Mouse (Mus musculus) thymus, adult 2 months (tissue): Measurements from ENCODE around the gene Drosha.

Experiments used
- CTCF ChIP-seq: fragments of 200-500 bp; IDR thresholded peaks from 2 replicates; pipeline ENCODE4 v1.5.1; 2012; ENCODE audit warnings: mild to moderate bottlenecking, control low read depth, low read length, moderate library complexity, borderline replicate concordance; ENCODE audit not compliant: control insufficient read depth, poor library complexity, insufficient read depth; ENCODE audit errors: extremely low read depth
- POLR2A ChIP-seq: fragments of 200-500 bp; IDR thresholded peaks from 2 replicates; pipeline ENCODE4 v1.6.1; 2012; ENCODE audit warnings: mild to moderate bottlenecking, low read length, control low read depth, moderate library complexity; ENCODE audit not compliant: control insufficient read depth, poor library complexity, insufficient read depth; ENCODE audit errors: extremely low read depth

DNA sequence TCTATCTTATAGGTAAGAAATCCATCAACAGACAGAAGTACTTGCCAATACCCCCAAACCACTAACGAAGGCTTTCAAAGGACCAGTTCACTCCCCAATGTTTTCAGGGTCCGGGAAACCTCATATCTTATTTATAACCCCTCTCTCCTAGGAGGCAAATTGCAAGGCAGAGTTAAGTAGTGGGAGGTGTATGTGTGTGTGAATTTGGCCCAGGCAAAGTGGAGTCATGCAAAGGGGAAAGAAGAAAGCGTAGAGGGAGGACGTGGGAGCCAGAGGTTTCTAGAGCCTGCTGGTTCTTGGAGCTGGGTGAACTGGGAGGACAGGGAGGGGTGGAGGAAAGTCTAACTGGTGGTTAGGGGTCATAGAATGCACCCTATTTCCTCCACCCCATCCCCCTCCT, 117.8 kb downstream of the Drosha start:
- TF ChIP-seq POLR2A (no peak), CTCF (no peak)
